Mouse (Mus musculus) liver, adult 2 months (tissue): ENCODE measurements around the gene Ehbp1.

Source experiments
- CTCF ChIP-seq: fragments of 200-500 bp; IDR thresholded peaks from 2 replicates; pipeline ENCODE4 v1.5.1; 2011; ENCODE audit warnings: low read depth, low read length, control low read depth
- POLR2A ChIP-seq: fragments of 200-500 bp; IDR thresholded peaks from 2 replicates; pipeline ENCODE4 v1.6.1; 2011; ENCODE audit warnings: low read length, control low read depth; ENCODE audit not compliant: insufficient read depth; ENCODE audit errors: extremely low read depth

DNA sequence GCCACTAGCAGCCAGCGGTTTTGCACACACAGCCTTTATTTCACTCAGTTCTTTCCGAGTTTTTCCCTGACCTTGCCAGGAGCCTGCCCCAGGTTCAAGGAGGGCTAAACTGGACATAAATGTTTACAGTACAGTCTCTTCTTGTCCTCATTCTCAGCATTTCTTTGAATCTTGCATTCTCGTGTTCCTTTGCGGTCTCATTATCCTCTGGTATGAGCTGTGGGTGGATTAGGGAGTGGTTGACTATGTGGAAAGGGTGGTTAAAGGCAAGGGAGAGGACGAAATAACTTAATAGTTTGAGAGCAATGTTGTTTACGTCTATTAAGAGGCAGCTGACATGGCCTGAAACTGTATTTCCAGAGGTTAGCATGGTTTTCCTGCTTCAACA is 54.6 kb downstream of the Ehbp1 start:
- TF ChIP-seq CTCF (no peak), POLR2A (no peak)
